Mouse (Mus musculus) induced T-regulatory cell, adult 2 months (primary cell): ENCODE measurements around the gene Papss2.

Experiments used
- DNase-seq: peaks from one replicate; pipeline ENCODE4 v3.0.0-alpha.2; 2012; ENCODE audit warnings: low read depth

Papss2 gene

GRCm38 (mm10) chr19:32599436-32599835, 3.8 kb downstream of the Papss2 start:
- DNase-seq, result no peak

GRCm38 (mm10) chr19:32601033-32601770, 5.6 kb downstream of the Papss2 start:
- no peak for DNase-seq

DNA sequence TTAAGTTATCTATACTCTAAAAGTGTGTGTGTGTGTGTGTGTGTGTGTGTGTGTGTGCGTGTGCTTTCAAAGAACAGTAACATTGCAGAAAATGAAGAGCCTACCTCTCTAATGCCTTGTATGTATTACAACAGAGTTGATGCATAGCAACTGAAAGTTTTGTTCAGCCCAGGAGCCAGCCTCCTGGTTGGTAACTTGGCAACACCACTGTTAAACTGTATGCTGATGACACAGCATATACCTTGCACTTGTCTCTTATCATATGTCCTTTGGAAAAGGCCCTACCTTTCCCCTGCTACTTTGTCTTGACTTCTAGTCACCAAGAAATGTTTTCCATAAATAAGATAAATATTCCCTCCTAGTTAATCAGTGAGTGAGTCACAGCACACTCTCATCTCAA, 7.9 kb downstream of the Papss2 start:
- DNase-seq, result no peak

DNA sequence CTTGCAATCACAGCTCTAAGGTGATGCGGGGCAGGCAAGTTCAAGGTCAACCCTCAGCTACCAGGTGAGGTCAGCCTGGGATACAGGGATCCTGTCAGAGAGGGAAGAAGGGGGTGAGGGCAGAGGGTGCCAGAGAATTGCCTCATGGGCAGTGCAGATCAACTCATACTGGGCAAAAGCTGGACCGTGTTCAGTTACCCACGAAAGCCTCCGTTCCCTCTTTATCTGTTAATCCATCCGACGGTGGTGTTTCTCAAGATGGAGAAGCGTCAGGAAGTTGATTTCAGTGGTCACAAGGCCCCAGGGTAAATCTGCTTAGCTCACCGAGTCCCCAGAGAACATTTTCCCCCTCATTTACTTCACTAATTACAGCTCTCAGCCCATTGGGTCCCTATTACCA, 8.5 kb downstream of the Papss2 start:
- no peak for DNase-seq

GRCm38 (mm10) chr19:32604563-32605252, 9.1 kb downstream of the Papss2 start:
- DNase-seq, result no peak

GRCm38 (mm10) chr19:32606227-32606827, 10.7 kb downstream of the Papss2 start:
- DNase-seq, result no peak

DNA sequence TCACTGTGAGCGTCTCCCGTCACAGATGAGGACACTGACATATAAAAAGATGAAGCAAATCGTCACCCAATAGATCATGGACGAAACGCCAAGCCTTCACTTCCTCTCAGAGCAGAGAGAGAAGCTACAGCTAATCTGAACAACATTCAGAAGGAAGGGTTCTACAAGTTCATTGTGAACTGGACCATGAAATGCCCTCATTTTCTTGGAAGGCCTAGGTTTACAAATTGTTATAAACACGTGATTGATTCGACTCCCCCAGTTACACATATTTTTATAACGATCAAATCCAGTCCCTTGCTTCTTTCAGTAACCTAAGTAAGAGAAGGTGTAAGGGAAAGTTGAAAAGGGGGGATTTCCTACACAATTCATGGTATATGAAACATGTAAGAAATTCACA, 11.4 kb downstream of the Papss2 start:
- DNase-seq, result no peak

DNA sequence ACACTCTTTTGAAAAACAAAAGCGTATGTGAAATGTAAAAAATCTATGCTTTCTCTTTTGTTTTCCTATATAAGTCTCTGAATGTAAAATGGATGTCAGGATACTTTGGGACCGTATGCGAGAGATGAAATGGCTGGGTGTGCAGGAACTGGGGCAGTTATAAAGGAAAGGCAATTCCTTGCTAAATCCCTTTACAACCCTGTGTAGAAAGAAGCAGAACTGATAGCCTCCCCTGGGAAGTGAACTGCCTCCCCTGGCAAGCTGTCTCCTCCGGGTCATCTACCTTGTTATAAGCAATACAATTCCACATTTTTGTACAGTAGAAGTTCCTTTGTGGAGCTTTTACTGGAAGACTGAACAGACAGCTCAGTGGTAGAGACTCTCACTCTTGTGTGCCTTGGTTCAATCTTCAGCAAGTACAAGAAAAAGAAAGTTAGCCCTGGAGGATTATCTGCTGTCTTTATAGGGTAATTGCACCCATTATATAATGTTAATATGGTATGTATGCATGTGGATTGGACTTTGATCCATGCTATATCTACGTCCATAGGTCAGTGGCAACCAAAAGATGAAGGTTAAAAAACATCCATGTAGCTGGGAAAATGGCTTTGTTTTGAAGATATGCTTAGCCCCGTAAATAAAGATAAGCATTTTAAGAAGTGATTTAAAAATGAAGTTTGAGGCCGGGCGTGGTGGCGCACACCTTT, 15.9 kb downstream of the Papss2 start:
- DNase-seq, result no peak

DNA sequence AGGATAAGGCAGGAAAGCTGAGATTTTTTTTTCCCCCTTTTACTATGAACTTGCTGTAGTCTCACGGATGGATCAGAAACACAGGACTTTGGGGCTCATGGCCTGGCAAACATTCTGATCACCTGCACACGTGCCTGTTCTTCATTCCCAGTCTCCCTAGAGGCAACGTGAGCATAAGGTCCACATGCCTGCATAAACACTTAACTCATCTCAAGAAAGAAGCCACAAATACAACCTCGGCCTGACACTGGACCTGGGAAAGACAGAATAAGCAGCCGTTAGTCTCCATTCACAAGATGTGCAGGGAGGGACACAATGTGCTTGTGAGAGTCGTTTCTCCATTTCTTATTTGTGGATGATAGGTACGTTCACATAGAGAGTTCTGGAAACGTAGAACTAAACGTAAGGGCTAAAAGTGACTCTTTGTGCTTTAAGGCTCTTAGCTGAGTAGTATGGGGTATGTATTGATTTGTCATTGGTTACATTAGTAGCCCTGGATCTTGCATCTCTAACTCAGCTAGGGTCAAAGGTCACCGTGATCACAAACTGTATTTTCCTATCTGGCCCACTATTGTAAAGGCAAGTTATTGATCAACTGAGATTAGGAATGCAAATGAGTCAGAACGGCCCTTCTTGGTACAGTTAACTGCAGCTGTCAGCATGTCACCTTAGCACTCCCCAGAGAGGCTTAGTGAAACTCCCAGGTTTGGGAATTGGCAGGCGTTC, 18.6 kb downstream of the Papss2 start:
- no peak for DNase-seq

- DNase-seq, result no peak
Measured at GRCm38 (mm10) chr19:32614772-32615099, 19.1 kb downstream of the Papss2 start.

DNA sequence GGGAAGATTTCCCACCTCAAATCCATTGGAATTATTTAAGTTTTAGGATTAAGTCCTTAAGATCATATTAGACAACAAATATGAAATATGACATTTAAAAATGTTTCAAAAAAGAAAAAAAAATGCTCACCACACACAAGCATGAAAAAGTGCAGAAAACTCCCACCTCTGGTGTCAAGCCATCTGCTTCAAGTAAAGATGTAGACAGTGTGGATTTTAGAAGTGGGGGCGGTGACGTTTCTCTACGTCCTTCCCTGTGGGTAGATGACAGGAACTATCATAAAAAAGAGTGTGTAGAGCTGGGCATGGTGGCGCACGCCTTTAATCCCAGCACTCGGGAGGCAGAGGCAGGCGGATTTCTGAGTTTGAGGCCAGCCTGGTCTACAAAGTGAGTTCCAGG, 21.1 kb downstream of the Papss2 start:
- DNase-seq, result no peak

GRCm38 (mm10) chr19:32619739-32620138, 24.1 kb downstream of the Papss2 start:
- DNase-seq, result no peak

DNA sequence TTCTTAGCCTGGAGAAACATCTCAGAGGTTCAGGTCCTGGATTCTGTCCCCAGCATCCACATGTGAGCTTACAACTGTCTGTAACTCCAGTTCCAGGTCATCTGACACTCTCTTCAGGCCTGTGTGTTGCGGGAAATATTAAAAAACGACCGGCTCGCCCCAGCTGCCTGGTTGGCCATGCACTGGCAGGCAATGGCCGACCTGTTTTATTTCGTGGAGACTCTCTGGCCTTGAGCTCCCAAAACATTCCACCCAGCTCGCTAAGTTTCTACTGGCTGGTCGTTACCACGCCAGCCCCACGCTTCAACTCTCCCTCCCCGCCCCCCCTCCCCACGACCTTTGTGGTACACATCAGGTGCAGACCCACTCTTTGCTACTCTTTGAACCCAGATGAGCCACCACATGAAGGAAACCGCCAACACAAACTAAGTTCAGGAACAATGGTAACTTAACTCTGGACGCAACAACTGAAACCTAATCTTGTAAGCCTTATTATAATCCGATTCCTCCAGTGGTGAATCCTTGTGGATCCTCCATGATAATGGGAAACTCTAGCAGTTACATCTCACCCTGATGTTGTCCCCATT, 25.4 kb downstream of the Papss2 start:
- DNase-seq, result peak; percentile 6

GRCm38 (mm10) chr19:32622142-32622541, 26.6 kb downstream of the Papss2 start:
- DNase-seq, result no peak

DNA sequence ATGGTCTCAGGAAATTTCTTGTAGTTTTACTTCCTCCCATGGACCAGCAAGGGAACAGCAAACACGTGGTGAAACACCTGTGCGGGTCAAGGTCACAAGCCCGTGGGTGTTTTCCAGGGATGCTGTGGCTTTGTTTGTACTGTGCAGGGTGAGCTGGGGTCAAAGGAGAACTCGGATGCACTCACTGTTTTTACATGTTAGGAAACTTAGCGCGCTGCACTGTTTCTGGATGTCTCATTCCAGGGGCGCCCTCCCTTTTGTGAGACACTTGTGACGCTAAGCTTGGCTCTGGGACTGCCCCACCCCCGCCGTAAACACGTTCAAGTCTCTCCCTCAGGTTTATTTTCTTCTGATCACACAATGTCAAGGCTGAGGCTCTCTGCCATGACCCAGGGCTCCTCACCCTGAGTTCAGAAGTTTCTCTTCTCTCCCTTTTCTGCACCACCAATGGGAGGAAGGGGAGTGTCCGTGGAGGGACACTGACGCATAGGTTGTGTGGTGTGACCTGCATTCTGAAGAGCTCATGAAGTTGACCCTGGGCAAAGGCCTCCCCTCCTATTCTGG, 31.3 kb downstream of the Papss2 start:
- DNase-seq, result peak; percentile 3

- DNase-seq, result no peak
Measured at GRCm38 (mm10) chr19:32627631-32628030, 32.0 kb downstream of the Papss2 start.

DNA sequence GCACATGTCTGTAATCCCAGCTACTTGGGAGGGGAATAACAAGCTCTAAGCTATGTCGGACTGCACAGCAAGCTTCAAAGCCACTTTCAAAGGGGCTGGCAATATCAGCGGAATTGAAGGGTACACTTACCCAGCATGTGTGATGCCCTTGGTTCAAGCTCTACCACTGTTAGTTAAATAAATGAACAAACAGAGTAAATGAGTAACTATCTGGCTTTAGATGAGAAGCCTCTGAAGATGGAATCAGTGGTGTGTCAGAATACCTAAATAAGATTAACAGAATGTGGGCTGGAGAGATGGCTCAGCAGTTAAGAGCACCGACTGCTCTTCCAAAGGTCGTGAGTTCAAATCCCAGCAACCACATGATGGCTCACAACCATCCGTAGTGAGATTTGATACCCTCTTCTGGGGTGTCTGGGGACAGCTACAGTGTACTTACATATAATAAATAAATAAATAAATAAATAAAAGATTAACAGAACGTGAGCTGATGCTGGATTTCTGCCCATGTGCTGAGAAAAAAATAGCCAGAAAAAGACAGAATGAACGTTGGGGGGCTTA, 33.1 kb downstream of the Papss2 start:
- DNase-seq, result no peak

DNA sequence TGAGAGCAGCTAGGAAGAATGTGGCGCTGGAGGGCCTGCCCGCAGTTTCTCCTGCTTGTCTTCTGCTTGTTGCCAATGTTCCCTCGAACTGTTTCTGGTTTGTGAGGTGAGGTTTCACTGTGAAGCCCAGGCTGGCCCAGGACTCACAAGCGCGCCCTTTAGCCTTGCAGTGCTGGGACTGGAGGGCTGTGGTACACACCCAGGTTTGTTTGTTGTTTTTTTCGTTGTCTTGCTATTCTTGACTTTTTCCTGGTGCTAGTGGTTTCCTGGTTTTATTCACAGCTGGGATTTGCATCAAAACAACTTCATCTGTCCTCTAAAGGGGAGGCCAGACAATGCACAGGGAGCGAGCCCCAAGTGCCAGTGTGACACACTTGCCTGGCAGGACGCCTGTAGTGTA, 39.3 kb downstream of the Papss2 start:
- DNase-seq, result no peak

DNA sequence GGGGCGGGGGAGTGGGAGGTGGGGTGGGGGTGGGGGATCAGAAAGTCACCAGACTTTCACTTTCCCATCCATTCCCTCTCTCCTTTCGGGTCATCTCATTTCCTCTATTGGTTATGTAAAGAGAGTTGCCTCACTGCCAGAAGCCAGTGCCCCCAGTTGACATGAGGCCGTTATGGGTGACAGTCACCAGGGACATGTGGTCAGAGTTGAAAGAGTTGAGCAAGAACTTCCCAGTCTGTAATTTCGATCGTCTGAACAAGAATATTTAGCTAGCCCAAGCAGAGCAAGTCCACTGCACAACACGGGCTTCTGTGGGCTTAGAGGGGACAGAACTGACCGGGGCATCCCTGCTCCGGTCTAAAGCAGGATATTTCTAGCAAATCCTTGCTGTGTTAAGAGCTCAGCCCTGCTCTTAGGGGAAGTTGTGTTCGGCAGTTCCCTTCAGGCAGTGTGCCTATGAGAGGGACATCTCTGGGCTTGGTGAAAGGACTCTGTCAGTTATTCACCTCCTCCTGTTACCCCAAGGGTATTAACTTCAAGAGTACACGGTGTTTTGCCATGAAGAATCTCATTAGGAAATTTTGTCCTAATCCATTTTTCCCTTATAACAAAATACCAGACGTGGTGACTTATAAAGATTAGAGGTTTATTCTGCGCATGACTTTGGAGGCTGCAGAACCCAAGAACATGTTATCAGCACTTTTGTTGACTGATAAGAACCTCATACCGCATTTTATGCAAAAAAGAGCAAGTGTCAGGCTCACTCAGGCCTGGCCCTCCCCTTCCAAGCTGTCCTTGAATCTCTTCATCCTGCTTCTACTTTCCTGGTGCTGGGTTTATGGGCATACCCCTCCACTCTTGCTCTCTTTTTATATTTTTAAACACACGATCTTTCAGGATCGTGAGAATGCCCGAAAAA, 42.0 kb downstream of the Papss2 start:
- DNase-seq, result no peak

GRCm38 (mm10) chr19:32638276-32638903, 42.8 kb downstream of the Papss2 start:
- DNase-seq, result no peak
